Mouse (Mus musculus): ENCODE measurements at regions not wholly inside any gene's neighbourhood (a gene's known extent, or its start where the extent isn't known, plus 50 kb on each side); places are given as distances from the start of the nearest gene placed in this dataset.

GRCm38 (mm10) chr14:110168632-110169031, 586.3 kb downstream of the Slitrk6 start:
- no peak for TF ChIP-seq POLR2A (IDR thresholded peaks at IDR 0.05; ENCODE audit: borderline replicate concordance, insufficient read depth, low read length)
- TF ChIP-seq CTCF (IDR thresholded peaks at IDR 0.05; ENCODE audit: borderline replicate concordance, insufficient read depth, low read depth, low read length) = no peak
